Mouse (Mus musculus) limb, embryonic 14.5 days (tissue): ENCODE measurements at regions not wholly inside any gene's neighbourhood (a gene's known extent, or its start where the extent isn't known, plus 50 kb on each side); places are given as distances from the start of the nearest gene placed in this dataset.

Experiments used
- ATAC-seq: fragments of 200-750 bp; cut with Nextera tagmentation; 2 replicates; pipeline ENCODE4 v1.8.0; 2017; ENCODE audit warnings: low read depth, moderate number of reproducible peaks, moderate TSS enrichment; ENCODE audit not compliant: low FRiP score
- DNase-seq: peaks from one replicate; pipeline ENCODE4 v3.0.0-alpha.2; 2015; ENCODE audit warnings: low spot score
- H3K27ac ChIP-seq: fragments of 300-500 bp; sonication (generic); replicated peaks from 2 replicates; pipeline ENCODE4 v1.5.1; 2014; ENCODE audit warnings: low read depth, mild to moderate bottlenecking, low read length, moderate library complexity, mixed read lengths
- H3K27me3 ChIP-seq: fragments of 300-500 bp; sonication (generic); 2 replicates; pipeline ENCODE4 v1.6.1; 2014; ENCODE audit warnings: low read length, mixed read lengths; ENCODE audit not compliant: control insufficient read depth, insufficient read depth
- H3K36me3 ChIP-seq: fragments of 300-500 bp; sonication (generic); 2 replicates; pipeline ENCODE4 v1.6.1; 2014; ENCODE audit warnings: mild to moderate bottlenecking, low read length, moderate library complexity, mixed read lengths; ENCODE audit not compliant: control insufficient read depth, insufficient read depth
- H3K4me1 ChIP-seq: fragments of 300-500 bp; sonication (generic); 2 replicates; pipeline ENCODE4 v1.6.1; 2014; ENCODE audit warnings: antibody characterized with exemption, low read length, mixed read lengths; ENCODE audit not compliant: control insufficient read depth, insufficient read depth
- H3K4me2 ChIP-seq: fragments of 300-500 bp; sonication (generic); replicated peaks from 2 replicates; pipeline ENCODE4 v1.6.1; 2014; ENCODE audit warnings: low read depth, mild to moderate bottlenecking, low read length, moderate library complexity; ENCODE audit not compliant: severe bottlenecking
- H3K4me3 ChIP-seq: fragments of 300-500 bp; sonication (generic); replicated peaks from 2 replicates; pipeline ENCODE4 v1.5.1; 2014; ENCODE audit warnings: low read length
- H3K9ac ChIP-seq: fragments of 300-500 bp; sonication (generic); 2 replicates; pipeline ENCODE4 v1.6.1; 2014; ENCODE audit warnings: mild to moderate bottlenecking, low read depth, low read length, moderate library complexity; ENCODE audit not compliant: severe bottlenecking
- H3K9me3 ChIP-seq: fragments of 300-500 bp; sonication (generic); 2 replicates; pipeline ENCODE4 v1.6.1; 2016; ENCODE audit warnings: low read length; ENCODE audit not compliant: control insufficient read depth
- POLR2A ChIP-seq: fragments of 200-500 bp; IDR thresholded peaks from 2 replicates; pipeline ENCODE4 v1.8.0; 2012; ENCODE audit warnings: inconsistent platforms, mild to moderate bottlenecking, moderate library complexity, borderline replicate concordance; ENCODE audit not compliant: insufficient read depth, insufficient read length; ENCODE audit errors: extremely low read depth
- WGBS: fragments of 180-500 bp; shearing (Covaris S2); extraction: QIAGEN DNeasy Blood & Tissue Kit; methylation state at CpG from one replicate; pipeline ENCODE4 v1.1.7; 2014; 5-methylcytosine and 5-hydroxymethylcytosine counted together

GRCm38 (mm10) chr6:6466231-6466630, 112.2 kb downstream of the Sem1 start:
- DNase-seq = no peak
- no peaks in the 10 kb centered on the region for H3K9me3 ChIP-seq
- TF ChIP-seq POLR2A = no peak
- no peak overlapping the region for H3K27ac ChIP-seq
- WGBS = 15% methylated on average over 2 of the region's 2 CpGs
- H3K4me3 ChIP-seq = no peak overlapping the region
- 0 out of 2 replicates have a peak, but pooled peaks cover 5% of the 10 kb centered on the region for H3K4me1 ChIP-seq
- no peak overlapping the region for H3K4me2 ChIP-seq
- no peaks in the 10 kb centered on the region for H3K36me3 ChIP-seq
- no peaks in the 10 kb centered on the region for H3K27me3 ChIP-seq
- no peak for ATAC-seq
- no peak overlapping the region for H3K9ac ChIP-seq

GRCm38 (mm10) chr6:6463807-6464470, 114.5 kb downstream of the Sem1 start:
- H3K27ac ChIP-seq = no peak overlapping the region
- whole genome bisulfite sequencing = 13% methylated on average over 7 of the region's 7 CpGs

GRCm38 (mm10) chr6:6459918-6460239, 118.6 kb downstream of the Sem1 start:
- ATAC-seq (no peak), DNase-seq (no peak)
- H3K9ac ChIP-seq = no peak overlapping the region
- TF ChIP-seq POLR2A = no peak
- H3K36me3 ChIP-seq = no peaks in the 10 kb centered on the region
- H3K4me1 ChIP-seq = peaks cover 9% of the 10 kb centered on the region; the same call in 1 of the 2 replicates
- no peaks in the 10 kb centered on the region for H3K27me3 ChIP-seq
- H3K4me2 ChIP-seq = no peak overlapping the region
- H3K9me3 ChIP-seq = no peaks in the 10 kb centered on the region
- 16% methylated on average over 2 of the region's 2 CpGs for WGBS
- no peak overlapping the region for H3K27ac ChIP-seq
- H3K4me3 ChIP-seq = no peak overlapping the region

More at GRCm38 (mm10) chr6:6463807-6464470, 114.5 kb downstream of the Sem1 start:
- DNase-seq (no peak), ATAC-seq (no peak)
- TF ChIP-seq POLR2A = no peak
- H3K9ac ChIP-seq = no peak overlapping the region
- 0 out of 2 replicates have a peak, but pooled peaks cover 5% of the 10 kb centered on the region for H3K4me1 ChIP-seq
- no peak overlapping the region for H3K4me3 ChIP-seq
- H3K9me3 ChIP-seq = no peaks in the 10 kb centered on the region
- H3K27me3 ChIP-seq = no peaks in the 10 kb centered on the region
- H3K4me2 ChIP-seq = no peak overlapping the region
- H3K36me3 ChIP-seq = no peaks in the 10 kb centered on the region

GRCm38 (mm10) chr6:6459006-6459917, 119.2 kb downstream of the Sem1 start:
- DNase-seq = no peak
- no peak overlapping the region for H3K4me2 ChIP-seq
- 12% methylated on average over 14 of the region's 14 CpGs for WGBS

GRCm38 (mm10) chr6:6457726-6458125, 120.7 kb downstream of the Sem1 start:
- H3K4me2 ChIP-seq = no peak overlapping the region
- peaks cover 4% of the 10 kb centered on the region; the same call in 1 of the 2 replicates for H3K4me1 ChIP-seq
- H3K9me3 ChIP-seq = no peaks in the 10 kb centered on the region
- DNase-seq = no peak
- H3K36me3 ChIP-seq = no peaks in the 10 kb centered on the region
- H3K4me3 ChIP-seq = no peak overlapping the region
- no peak for TF ChIP-seq POLR2A
- H3K27me3 ChIP-seq = no peaks in the 10 kb centered on the region
- H3K9ac ChIP-seq = no peak overlapping the region
- ATAC-seq = no peak
- no peak overlapping the region for H3K27ac ChIP-seq
- 60% methylated on average over 4 of the region's 4 CpGs for WGBS

More at GRCm38 (mm10) chr6:6459006-6459917, 119.2 kb downstream of the Sem1 start:
- Histone ChIP-seq H3K27ac (no peak overlapping the region), H3K27me3 (no peaks in the 10 kb centered on the region), H3K9me3 (no peaks in the 10 kb centered on the region), H3K9ac (no peak overlapping the region), H3K4me1 (peaks cover 9% of the 10 kb centered on the region; the same call in 1 of the 2 replicates), H3K36me3 (no peaks in the 10 kb centered on the region), H3K4me3 (no peak overlapping the region)
- no peak for TF ChIP-seq POLR2A
- no peak for ATAC-seq
